Mouse (Mus musculus) skeletal muscle tissue, adult 2 months (tissue): ENCODE measurements around the gene Fnip1.
A peak's percentile ranks its signal among the peaks of the same experiment; 100 is the strongest.
"Not testable (repeated sequence)": the region's sequence is repeated elsewhere in the genome, so short reads cannot be mapped to it uniquely, and the experiment has no call there.

Source experiments
- DNase-seq: peaks from one replicate; pipeline ENCODE4 v3.0.0-alpha.2; 2012; ENCODE audit warnings: low read depth, low spot score

Fnip1 gene

GRCm38 (mm10) chr11:54437823-54438337 lies at the start of gene Fnip1:
Gene Fnip1, plus strand, starts transcription at chr11:54438199.
- DNase-seq, result peak; percentile 94

GRCm38 (mm10) chr11:54390386-54390785 lies 47.6 kb upstream of the Fnip1 start:
- DNase-seq, result no peak

DNA sequence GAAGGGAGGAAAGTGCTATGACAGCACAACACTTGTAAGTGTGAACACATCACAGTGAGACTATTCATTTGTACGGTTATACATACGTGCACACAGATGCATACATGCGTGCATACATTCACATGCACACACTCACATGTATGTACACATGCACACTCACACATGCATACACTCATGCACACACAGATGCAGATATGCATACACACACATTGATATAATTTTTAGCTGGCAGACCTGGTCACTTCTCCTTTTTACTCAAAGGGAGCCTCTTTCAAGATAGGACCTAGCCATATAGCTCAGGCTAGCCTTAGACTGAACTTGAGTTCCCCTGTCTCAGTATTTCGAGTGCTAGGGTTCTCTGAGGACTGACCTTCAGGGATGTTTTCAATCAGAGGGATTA lies 46.7 kb upstream of the Fnip1 start:
- no peak for DNase-seq

DNA sequence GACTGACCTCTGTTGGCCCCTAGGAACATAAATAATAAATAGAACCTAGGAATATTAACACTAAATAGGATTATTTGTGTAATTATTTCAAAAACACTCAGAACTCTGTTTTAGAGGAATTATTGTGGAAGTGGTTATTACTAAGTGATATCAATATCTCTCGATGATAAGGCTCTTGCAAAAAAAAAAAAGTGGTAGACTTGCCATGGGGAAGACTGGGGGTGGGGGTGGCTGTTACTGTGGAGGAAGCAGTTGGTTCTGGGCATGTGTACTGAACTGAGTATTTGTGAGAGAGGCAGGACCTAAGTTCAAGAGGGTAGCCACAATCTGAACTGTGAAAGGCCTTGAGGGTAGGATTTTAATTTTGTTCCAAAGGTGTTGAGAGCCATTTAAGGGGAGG lies 41.3 kb upstream of the Fnip1 start:
- DNase-seq, result no peak

DNA sequence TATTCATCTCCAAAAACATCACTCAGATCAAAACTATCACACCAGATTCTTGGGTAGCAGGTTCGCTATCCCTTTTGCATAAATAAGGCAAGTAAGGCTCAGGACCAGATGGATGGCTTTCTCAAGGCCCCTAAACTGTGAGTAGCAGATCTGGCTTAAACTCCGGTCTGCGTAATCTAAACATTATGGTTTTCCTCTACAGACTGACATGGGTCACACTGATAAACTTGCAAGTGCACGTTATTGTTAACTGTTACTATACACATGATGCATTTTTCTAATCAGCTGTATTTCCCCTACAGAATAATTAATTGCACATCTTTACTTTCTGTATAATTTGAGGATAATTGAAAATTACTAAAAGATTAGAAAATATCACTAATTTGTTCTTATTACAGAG lies 39.9 kb upstream of the Fnip1 start:
- no peak for DNase-seq

DNA sequence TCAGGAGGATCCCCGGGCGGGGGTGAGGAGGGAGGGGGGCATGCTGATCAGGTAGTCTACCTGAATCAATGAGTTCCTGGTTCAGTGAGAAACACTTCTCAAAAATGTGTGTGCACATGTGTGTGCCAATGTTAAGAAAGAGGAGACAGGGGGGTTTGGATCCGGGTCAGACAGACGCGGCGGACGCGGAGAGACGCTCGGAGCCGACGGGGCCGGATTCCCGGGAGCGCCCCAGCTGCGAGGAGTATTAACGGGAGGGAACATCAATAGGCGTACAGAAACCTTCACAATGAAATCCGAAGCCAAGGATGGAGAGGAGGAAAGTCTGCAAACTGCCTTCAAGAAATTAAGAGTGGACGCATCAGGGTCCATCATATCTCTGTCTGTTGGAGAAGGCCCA lies 37.2 kb upstream of the Fnip1 start:
- not testable (repeated sequence) for DNase-seq

GRCm38 (mm10) chr11:54404885-54405284 lies 33.1 kb upstream of the Fnip1 start:
- no peak for DNase-seq

- DNase-seq, result no peak
Measured at GRCm38 (mm10) chr11:54406930-54407546, 31.0 kb upstream of the Fnip1 start.

GRCm38 (mm10) chr11:54410612-54411011 lies 27.4 kb upstream of the Fnip1 start:
- DNase-seq, result no peak

DNA sequence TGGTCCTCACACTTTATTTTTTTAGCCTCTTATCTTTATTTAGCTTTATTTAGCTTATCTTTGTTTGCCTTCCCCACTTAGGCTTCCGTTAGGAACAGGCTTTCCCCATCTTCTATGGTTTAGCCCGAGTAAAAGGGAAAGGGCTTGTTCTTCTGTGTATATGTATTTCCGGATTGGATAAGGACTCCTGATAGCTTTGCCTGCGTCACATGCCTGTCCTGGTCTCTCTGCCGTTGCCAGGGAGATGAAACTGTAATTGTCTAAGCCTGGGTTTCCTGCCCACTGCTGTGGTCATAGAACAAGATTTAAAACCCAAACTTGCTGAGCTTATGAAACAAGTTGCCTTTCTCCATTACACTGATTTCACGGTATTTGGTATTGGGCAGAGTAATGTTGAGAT lies 25.0 kb upstream of the Fnip1 start:
- peak; percentile 30 for DNase-seq

DNA sequence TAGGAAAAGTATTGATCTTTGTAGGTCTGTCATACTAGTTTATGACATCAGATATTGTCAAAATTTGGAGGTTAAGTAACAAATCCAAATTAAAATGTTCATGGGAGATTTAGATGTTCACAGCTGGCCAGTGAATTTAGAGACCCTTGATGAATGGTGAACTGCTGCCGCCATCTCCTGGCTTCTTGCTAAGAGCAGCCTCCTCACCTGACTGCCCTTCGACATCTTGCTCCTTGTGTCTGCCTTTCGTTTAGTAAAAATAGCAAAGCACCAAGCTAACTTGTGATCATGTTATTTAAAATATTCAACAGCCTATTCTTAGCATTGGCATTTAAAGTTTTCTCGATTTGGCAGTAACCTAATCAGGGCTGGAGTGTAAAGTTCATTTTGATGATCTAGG lies 15.0 kb upstream of the Fnip1 start:
- peak; percentile 67 for DNase-seq

- DNase-seq, result no peak
Measured at GRCm38 (mm10) chr11:54426267-54426666, 11.7 kb upstream of the Fnip1 start.

- peak; percentile 18 for DNase-seq
Measured at GRCm38 (mm10) chr11:54427138-54427537, 10.9 kb upstream of the Fnip1 start.

DNA sequence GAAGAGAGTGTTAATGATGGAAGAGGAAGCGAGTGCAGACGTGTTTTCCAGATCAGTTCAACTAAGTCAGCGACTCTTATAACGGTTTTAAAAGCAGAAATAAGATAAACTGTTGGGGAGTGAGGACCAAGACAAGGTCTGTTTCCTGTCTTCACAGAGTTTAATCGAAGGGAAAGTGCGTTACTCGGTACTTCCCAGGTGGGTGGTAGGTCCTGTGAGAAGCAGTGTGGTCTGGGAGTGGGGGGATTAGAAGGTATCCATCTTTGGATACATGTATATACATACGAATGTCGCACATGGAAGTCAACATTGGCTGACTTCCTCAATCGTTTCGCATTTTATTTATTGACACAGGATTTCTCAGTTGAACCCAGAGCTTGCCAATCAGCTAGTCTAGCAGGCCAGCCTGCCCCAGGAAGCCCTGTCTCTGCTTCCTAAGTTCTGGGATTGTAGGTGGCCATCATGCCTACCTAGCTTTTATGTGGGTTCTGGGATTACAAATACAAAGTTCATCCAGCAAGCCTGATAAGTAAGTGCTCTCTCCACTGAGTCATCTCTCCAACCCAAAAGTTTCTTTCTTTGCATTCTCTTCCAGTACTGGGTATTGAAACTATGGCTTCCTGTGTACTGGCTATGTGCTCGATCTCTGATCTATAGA lies 10.2 kb upstream of the Fnip1 start:
- DNase-seq, result no peak

DNA sequence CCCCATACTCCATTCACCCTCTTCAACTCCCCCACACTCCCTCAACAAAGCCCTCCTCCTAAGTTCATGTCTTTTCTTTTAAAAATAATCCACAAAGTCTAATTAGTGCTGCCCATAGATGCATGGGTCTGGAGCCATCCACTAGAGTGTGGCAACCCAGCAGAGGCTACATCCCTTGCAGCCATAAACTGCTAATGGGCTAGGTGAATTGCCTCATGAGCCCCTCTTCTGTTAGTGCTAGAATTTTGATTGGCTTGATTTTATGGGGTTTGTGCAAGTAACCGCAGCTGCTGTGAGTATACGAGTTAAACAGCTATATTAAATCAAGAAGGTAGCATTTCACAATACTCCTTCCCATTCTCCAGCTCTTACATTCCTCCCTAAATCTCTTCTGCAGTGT lies 8.8 kb upstream of the Fnip1 start:
- no peak for DNase-seq

DNA sequence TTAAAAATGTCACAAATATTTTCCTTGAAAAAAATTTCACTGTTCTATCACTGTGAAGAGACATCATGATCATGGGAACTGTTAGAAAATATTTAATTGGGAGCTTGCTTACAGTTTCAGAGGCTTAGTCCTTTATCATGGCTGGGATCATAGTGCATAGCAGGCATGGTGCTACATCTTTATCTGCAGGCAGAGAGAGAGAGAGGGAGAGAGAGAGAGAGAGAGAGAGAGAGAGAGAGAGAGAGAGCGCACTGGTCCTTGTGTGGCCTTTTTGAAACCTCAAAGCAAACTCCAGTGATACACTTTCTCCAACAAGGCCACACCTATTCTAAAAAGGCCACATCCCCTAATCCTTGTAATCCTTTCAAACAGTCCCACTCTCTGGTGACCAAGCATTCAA lies 2.2 kb upstream of the Fnip1 start:
- DNase-seq, result no peak

GRCm38 (mm10) chr11:54437310-54437822 lies 633 bp upstream of the Fnip1 start:
- no peak for DNase-seq

DNA sequence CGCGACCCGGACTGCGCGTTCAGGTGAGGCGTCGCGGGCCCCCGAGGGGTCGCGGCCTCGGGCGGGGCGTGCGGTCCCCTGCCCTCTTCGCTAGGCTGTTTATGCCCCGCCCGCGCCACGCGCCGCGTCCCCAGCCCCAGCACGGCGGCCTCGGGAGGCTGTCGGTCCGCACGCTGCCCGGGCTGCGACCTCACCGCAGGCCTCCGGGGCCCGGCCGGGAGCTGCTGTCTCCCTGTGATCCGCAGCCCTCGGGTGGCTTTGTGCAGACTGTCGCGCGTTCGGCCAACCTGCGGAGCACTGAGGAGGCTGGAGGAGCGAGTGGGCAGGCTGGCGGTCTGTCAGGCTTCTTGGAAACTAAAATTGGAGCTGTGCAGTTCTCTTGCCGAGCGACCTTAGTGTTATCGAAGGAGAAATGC lies 375 bp downstream of the Fnip1 start:
- peak; percentile 71 for DNase-seq

- DNase-seq, result peak; percentile 28
Measured at GRCm38 (mm10) chr11:54438991-54439690, 1.1 kb downstream of the Fnip1 start.

DNA sequence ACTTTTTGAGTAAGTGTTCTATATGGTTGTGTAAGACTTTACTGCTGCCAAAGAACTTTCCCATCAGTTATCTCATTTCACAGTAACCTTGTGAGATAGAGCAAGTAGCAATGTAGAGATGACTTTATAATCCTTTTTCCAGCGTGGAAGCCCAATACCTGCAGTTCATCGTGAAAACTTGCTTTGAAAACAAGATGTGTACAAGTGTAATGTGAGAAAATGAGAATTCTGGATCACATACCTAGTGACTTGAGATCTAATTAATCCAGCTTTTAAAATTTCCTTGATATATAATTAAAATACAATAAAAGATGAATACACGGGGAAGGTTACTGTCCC lies 1.7 kb downstream of the Fnip1 start:
- no peak for DNase-seq

DNA sequence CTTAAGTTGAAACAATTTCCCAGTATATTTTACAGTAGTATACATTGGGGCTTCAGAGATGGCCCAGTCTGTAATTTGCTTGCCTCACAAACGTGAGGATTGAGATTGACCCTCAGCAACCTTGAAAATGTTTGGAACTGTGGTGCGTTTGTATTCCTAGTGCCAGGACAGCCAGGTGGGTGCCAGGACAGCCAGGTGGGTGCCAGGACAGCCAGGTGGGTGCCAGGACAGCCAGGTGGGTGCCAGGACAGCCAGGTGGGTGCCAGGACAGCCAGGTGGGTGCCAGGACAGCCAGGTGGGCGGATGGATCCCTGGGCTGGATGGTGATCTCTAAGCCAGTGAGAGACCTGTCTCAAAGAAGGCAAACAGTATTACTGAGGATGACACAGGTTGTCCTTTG lies 12.8 kb downstream of the Fnip1 start:
- not testable (repeated sequence) for DNase-seq

- no peak for DNase-seq
Measured at GRCm38 (mm10) chr11:54454516-54454915, 16.5 kb downstream of the Fnip1 start.

GRCm38 (mm10) chr11:54456875-54457274 lies 18.9 kb downstream of the Fnip1 start:
- DNase-seq, result no peak
